ENCODE assay signal across 27 mouse cellular contexts in the genomic region with DNA sequence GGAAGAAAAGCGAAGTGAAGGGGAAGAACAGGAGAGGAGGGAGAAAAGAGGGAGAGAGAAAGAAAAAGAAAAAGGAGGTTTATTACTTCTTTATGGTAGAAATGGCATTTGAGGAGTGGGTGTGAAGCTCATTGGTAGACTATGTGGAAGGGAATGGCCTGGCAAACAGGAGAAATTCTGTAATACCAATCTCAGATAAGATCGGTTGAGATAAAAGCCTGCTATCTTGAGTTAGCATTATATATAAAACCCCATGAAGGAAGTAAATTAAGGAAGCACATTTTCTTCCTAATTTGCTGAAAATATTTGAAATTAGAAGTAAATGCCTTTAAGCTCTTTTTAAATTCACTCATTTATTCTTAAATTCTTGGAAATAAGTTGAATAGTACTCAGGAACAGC.
"Had no signal": no experiment of that assay in that cellular context is flagged by ENCODE, and none has a peak within 500 bp of the region (broad histone marks: within the 10 kb centered on the region; RNA-seq: fewer than 3 reads in every experiment).

No protein-coding gene starts in this region.

- H3K9me3 ChIP-seq: embryonic facial prominence, embryonic 10.5 days; embryonic facial prominence, embryonic 12.5 days; embryonic facial prominence, embryonic 13.5 days; embryonic facial prominence, embryonic 15.5 days; forebrain, embryonic 10.5 days; forebrain, embryonic 12.5 days; forebrain, embryonic 13.5 days; forebrain, embryonic 15.5 days; heart, embryonic 10.5 days had no signal

- H3K27ac ChIP-seq: embryonic facial prominence, embryonic 10.5 days; embryonic facial prominence, embryonic 12.5 days; embryonic facial prominence, embryonic 13.5 days; embryonic facial prominence, embryonic 15.5 days; forebrain, embryonic 10.5 days; forebrain, embryonic 12.5 days; forebrain, embryonic 13.5 days; forebrain, embryonic 15.5 days; gastrocnemius, adult 2 months; heart, adult 2 months; heart, embryonic 10.5 days had no signal

- H3K9ac ChIP-seq: embryonic facial prominence, embryonic 12.5 days; embryonic facial prominence, embryonic 13.5 days; embryonic facial prominence, embryonic 15.5 days; forebrain, embryonic 12.5 days; forebrain, embryonic 13.5 days; forebrain, embryonic 15.5 days; forebrain, postnatal 0 days had no signal

- H3K4me3 ChIP-seq: embryonic facial prominence, embryonic 10.5 days; embryonic facial prominence, embryonic 12.5 days; embryonic facial prominence, embryonic 13.5 days; embryonic facial prominence, embryonic 15.5 days; erythroblast, embryonic 14.5 days; forebrain, embryonic 10.5 days; forebrain, embryonic 12.5 days; forebrain, embryonic 13.5 days; forebrain, embryonic 15.5 days; gastrocnemius, adult 2 months; heart, adult 2 months; heart, embryonic 10.5 days had no signal

- H3K4me1 ChIP-seq: embryonic facial prominence, embryonic 12.5 days; embryonic facial prominence, embryonic 13.5 days; embryonic facial prominence, embryonic 15.5 days; forebrain, embryonic 10.5 days; forebrain, embryonic 12.5 days; forebrain, embryonic 15.5 days had no signal

- DNase-seq: cerebellum, adult 9-11 months; cerebellum, postnatal 10 days; cerebellum, postnatal 14 days; cerebellum, postnatal 25 days; cerebellum, postnatal 36 days; embryo, embryonic 11 days; forebrain, postnatal 0 days; gastrocnemius, adult 2 months; gastrocnemius, postnatal 10 days; gastrocnemius, postnatal 14 days; gastrocnemius, postnatal 25 days; gastrocnemius, postnatal 36 days; heart, adult 11 months; heart, adult 18-20 months; heart, adult 2 months had no signal

- ATAC-seq: forebrain, embryonic 13.5 days; forebrain, embryonic 14.5 days; forebrain, embryonic 15.5 days; forebrain, embryonic 16.5 days; forebrain, postnatal 0 days had no signal

- H3K27me3 ChIP-seq: embryonic facial prominence, embryonic 12.5 days; embryonic facial prominence, embryonic 13.5 days; embryonic facial prominence, embryonic 15.5 days; forebrain, embryonic 12.5 days; forebrain, embryonic 13.5 days; forebrain, embryonic 15.5 days had no signal

- H3K36me3 ChIP-seq: embryonic facial prominence, embryonic 10.5 days; embryonic facial prominence, embryonic 12.5 days; embryonic facial prominence, embryonic 13.5 days; embryonic facial prominence, embryonic 15.5 days; forebrain, embryonic 10.5 days; forebrain, embryonic 12.5 days; forebrain, embryonic 15.5 days; heart, embryonic 10.5 days had no signal
